Mouse (Mus musculus) liver, adult (tissue): ENCODE measurements around the gene Kdm5b.

ENCODE experiments used
- GATA4 ChIP-seq: IDR thresholded peaks from 2 replicates; pipeline ENCODE4 v1.6.1; 2014; ENCODE audit warnings: mild to moderate bottlenecking, low read length; ENCODE audit not compliant: insufficient replicate concordance

The Kdm5b gene

GRCm38 (mm10) chr1:134535513-134535912 is 24.5 kb upstream of the Kdm5b start:
- TF ChIP-seq GATA4, result no peak

- TF ChIP-seq GATA4, result no peak
Measured at GRCm38 (mm10) chr1:134540610-134541009, 19.4 kb upstream of the Kdm5b start.

GRCm38 (mm10) chr1:134548231-134548630 is 11.7 kb upstream of the Kdm5b start:
- no peak for TF ChIP-seq GATA4

- no peak for TF ChIP-seq GATA4
Measured at GRCm38 (mm10) chr1:134549632-134550132, 10.3 kb upstream of the Kdm5b start, which contains the start of gene Mgat4e. TSS of gene Mgat4e (minus strand) at chr1:134549682.

DNA sequence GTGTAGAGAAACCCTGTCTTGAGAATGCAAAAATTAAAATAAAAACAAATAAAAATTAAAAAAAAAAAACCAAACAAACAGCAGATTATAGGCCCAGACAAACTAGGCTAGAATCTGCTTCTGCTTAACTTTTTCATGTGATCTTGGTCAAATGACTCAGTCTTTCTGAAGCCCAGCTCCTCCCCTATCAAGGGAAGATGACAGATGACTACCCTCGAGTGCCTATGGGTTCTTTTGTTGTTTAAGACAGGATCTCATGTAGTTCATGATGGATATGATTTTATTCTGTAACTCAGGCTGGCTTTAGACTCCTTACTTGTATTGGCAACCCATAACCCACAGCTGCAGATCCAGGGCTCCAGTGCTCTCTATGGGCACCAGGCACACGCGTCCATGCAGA is 8.1 kb upstream of the Kdm5b start:
- no peak for TF ChIP-seq GATA4

GRCm38 (mm10) chr1:134552396-134552795 is 7.6 kb upstream of the Kdm5b start:
- TF ChIP-seq GATA4, result no peak

GRCm38 (mm10) chr1:134555240-134555870 is 4.6 kb upstream of the Kdm5b start:
- TF ChIP-seq GATA4, result no peak

DNA sequence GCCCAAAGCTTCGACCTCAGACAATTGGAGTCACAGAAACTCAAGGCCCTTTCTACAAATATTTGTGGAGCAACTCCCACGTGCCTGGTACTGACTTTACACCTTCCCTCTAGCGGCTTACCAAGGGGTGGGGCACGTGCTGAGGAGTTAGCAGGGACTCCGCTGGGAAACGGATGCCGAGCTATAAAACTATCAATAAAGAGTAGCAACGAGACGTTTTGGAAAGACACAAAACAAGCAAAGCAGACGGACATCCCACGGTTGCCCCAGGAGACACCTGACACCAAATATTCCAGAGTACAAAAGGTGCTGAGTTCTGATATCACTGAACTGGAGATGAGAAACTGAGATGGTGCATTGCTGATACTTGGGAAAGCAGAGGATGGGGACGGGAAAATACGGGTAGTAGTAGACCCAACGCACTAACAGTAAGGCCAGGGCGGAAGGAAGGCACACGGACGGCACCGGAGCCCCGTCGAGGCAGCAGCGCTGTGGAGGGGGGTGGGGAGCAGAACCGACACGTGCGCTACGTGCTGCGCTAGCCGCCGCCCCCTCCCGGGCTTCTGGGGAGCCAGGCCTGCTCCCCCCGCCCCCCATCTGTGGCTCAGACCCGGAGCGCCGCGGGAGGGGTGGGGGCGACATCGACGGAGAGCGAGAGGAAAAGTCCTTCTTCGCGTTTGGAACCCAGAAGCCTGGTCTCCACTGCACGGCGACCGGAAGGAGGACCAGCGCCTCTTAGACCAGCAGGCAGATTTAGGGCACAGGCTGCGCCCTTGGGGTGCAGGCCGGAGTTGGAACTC is 3.9 kb upstream of the Kdm5b start:
- no peak for TF ChIP-seq GATA4

DNA sequence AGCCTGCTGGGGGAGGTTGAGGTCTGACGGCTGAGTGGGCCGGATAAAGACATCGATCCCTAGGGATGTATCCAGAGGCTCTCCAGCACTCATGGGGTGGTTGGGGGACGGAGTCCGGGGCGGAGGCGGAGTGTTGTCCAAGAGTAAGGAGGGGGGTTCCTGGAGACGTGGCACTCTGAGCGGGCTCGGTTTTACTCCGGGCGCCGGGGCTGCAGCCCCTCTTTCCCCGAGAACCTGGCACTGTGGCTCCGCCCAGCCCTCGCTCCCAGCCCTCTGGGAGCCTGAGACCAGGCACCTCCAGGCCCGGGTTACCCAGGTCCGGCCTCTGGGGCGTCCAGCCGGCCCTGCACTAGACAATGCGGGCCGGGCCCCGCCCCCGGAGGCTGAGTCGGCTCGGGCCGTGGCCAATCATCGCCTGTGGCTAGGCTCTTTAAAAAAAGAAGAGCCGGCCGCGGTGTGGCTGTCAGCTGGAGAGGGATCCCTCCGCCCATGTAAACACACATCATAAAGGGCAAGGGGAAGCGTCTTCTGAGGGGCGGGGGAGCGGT is 3.2 kb upstream of the Kdm5b start:
- TF ChIP-seq GATA4, result no peak

DNA sequence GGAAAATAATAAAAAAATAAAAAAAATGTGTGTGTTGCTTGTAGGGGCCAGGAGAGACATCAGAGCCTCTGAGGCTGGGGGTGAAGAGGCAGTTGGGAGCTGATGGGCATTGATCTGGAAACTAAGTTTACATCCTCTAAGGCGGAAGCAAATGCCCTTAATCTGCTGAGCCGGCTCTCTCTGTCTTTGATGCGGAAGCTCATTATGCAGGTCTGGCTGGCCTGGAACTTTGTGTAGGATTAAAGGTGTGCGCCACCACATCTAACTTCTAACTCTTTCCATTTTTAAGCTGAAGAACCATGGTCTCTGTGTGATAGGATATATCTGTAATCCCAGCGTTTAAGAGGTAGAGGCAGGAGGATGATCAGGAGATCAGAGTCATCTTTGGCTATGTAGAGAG is 1.5 kb upstream of the Kdm5b start:
- no peak for TF ChIP-seq GATA4

GRCm38 (mm10) chr1:134559226-134559625 is 745 bp upstream of the Kdm5b start:
- no peak for TF ChIP-seq GATA4

GRCm38 (mm10) chr1:134560396-134560795 is 425 bp downstream of the Kdm5b start:
- no peak for TF ChIP-seq GATA4

DNA sequence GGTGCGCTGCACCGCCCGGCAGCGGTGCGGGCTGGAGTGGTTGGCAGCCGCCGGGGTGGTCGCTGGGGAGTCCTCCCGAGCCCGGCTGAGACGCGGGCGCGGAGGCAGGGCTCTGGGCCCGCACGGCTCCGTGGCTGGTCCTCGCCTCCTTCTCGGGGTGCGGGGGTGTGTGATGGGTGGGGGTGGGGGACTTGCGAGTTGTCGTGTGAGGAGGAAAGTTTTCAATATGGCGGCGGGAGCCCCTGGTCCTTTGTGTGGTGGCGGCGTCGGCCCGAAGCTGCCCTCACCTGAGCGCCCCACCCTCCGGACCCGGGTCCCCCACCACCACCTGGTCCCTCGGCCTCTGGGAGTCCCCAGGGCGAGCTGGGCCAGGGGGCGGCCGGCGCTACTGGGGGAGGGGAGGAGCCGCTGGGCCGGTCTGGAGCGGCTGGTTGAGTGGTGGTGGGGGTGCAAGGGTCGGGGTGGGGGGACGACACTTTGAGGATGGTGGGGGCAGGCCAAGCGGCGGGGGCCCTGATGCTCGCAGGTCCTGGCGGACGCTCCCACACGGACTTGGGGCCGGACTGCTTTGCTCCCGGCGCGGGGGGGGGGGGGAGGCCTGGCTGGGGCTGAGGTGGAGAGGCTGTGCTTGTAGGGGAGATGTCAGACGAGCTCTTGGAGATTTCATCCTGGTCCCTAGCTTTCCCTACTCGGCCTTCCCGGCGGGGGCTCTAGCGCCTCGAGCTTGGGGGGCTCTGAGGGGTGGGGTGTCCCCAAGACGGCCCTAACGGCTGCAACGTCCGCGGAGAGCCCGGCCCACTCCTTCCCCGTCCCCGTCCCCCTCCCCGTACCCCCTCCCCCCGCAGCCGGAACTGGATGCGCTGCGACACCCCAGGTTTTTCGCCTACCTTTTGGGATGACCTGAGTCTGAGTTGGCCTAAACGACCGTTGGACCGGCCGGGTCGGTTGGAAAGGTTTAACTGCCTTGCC is 1.1 kb downstream of the Kdm5b start:
- TF ChIP-seq GATA4, result no peak

DNA sequence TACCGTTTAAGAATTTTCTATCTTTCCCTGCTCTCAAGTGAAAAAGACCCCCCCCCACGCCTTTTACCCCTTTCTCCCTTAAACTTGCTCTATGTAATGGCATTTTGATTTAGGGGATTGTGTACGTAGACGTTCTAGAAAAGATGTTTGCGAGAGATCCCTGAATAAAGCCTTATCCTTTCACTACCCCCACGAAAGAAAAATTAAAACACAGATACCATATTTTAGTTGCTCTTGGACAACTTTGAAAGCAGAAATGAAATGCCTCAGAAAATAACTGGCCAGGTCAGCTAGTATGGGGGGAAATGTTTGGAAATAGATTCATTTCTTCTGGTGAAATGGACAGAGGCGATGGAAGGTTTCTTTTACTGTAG is 1.8 kb downstream of the Kdm5b start:
- TF ChIP-seq GATA4, result no peak

DNA sequence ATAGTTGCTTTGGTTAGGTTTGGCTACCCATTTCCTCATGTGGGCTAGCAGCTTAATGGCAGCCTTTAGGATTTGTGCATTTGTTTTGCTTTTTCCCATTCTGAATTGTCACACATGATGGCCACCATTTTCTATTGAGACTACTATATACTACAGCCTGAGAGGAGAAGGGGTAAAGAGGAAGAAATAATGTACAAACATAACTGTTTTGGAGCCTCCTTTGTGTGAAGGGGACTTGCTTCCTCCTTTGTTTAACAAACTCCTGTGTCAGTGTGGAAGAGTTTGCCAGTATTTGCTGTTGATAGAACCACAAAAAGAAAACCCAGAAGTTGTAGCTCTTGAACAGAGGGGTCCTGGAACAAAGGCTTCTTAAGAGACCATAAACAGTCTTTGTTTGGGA is 2.5 kb downstream of the Kdm5b start:
- TF ChIP-seq GATA4, result no peak
